Mouse (Mus musculus): ENCODE measurements at regions not wholly inside any gene's neighbourhood (a gene's known extent, or its start where the extent isn't known, plus 50 kb on each side); places are given as distances from the start of the nearest gene placed in this dataset.
A peak's percentile ranks its signal among the peaks of the same experiment; 100 is the strongest.

GRCm38 (mm10) chr15:10887990-10888389 is 64.1 kb upstream of the C1qtnf3 start:
- Histone ChIP-seq H3K9me3 (0 out of 2 replicates have a peak, but pooled peaks cover 5% of the 10 kb centered on the region), H3K27me3 (no peaks in the 10 kb centered on the region), H3K9ac (no peak overlapping the region), H3K36me3 (no peaks in the 10 kb centered on the region), H3K4me2 (replicated peaks) (no peak overlapping the region), H3K4me3 (no peak overlapping the region), H3K4me1 (peaks cover 6% of the 10 kb centered on the region; the same call in 1 of the 2 replicates), H3K27ac (no peak overlapping the region)
- no peak for ATAC-seq (ENCODE audit: insufficient number of reproducible peaks, insufficient read depth, low FRiP score, low TSS enrichment)
- WGBS, result 88% methylated on average over 6 of the region's 6 CpGs

- Histone ChIP-seq H3K9ac (no peak overlapping the region), H3K27ac (peak overlapping the region; percentile 70), H3K27me3 (no peaks in the 10 kb centered on the region), H3K4me3 (no peak overlapping the region), H3K36me3 (no peaks in the 10 kb centered on the region), H3K4me2 (replicated peaks) (no peak overlapping the region), H3K4me1 (peaks cover 6% of the 10 kb centered on the region; the same call in 1 of the 2 replicates), H3K9me3 (no peaks in the 10 kb centered on the region)
- ATAC-seq (ENCODE audit: insufficient number of reproducible peaks, insufficient read depth, low FRiP score, low TSS enrichment), result no peak
- WGBS, result 49% methylated on average over 8 of the region's 8 CpGs
Measured at GRCm38 (mm10) chr15:10890220-10890921, 61.8 kb upstream of the C1qtnf3 start.

DNA sequence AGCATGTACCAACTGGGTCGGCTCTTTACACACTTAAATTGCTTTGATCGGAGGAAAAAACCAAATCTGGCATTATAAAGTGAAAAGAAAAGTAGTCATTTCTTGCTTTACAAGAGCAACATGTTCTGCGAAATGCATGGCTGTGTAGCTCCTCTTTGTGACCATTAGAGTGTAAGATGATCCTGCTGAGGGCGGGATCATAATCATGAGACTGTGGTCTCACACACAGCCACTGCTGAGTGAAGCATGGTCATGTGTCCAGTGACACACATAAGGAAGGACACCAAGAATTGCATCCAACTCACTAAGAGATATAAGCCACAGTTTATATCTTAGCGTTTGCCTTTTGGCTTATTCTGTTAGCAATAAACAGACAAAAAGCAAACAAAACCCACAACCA is 53.8 kb upstream of the C1qtnf3 start:
- Histone ChIP-seq H3K27ac (no peak overlapping the region), H3K4me1 (peaks cover 14% of the 10 kb centered on the region), H3K27me3 (no peaks in the 10 kb centered on the region), H3K36me3 (no peaks in the 10 kb centered on the region), H3K4me2 (replicated peaks) (no peak overlapping the region), H3K9ac (no peak overlapping the region), H3K9me3 (no peaks in the 10 kb centered on the region), H3K4me3 (no peak overlapping the region)
- 68% methylated on average over 5 of the region's 5 CpGs for WGBS
- ATAC-seq (ENCODE audit: insufficient number of reproducible peaks, insufficient read depth, low FRiP score, low TSS enrichment), result no peak

- H3K4me2 ChIP-seq (replicated peaks), result no peak overlapping the region
- H3K9ac ChIP-seq, result no peak overlapping the region
- WGBS, result 69% methylated on average over 4 of the region's 4 CpGs
- H3K27ac ChIP-seq, result no peak overlapping the region
- H3K36me3 ChIP-seq, result no peaks in the 10 kb centered on the region
- no peaks in the 10 kb centered on the region for H3K9me3 ChIP-seq
- ATAC-seq (ENCODE audit: insufficient number of reproducible peaks, insufficient read depth, low FRiP score, low TSS enrichment), result no peak
- H3K27me3 ChIP-seq, result no peaks in the 10 kb centered on the region
- peaks cover 14% of the 10 kb centered on the region for H3K4me1 ChIP-seq
- H3K4me3 ChIP-seq, result no peak overlapping the region
Measured at GRCm38 (mm10) chr15:10898715-10899486, 53.2 kb upstream of the C1qtnf3 start.

DNA sequence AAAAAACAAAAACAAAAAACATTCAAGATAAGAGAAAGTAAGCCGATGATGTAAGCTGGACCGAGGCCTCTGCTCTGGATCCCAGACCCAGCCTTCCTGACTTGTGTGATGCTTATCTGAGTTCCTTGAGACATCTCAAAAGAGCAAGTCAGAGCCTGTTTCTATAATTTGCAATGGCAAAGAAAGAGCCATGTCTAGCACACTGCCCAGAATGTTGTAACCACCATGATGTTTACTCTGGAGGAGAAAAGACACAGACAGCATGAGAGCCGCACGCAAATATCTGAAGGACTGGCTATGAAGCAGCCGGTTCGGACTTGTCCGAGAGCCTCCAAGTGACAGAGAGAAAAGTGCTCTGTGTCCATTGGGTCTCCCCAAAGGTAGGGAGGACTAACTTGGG is 52.2 kb upstream of the C1qtnf3 start:
- H3K27me3 ChIP-seq, result no peaks in the 10 kb centered on the region
- ATAC-seq (ENCODE audit: insufficient number of reproducible peaks, insufficient read depth, low FRiP score, low TSS enrichment), result no peak
- H3K36me3 ChIP-seq, result no peaks in the 10 kb centered on the region
- no peaks in the 10 kb centered on the region for H3K9me3 ChIP-seq
- H3K27ac ChIP-seq, result no peak overlapping the region
- no peak overlapping the region for H3K4me2 ChIP-seq (replicated peaks)
- peaks cover 14% of the 10 kb centered on the region for H3K4me1 ChIP-seq
- no peak overlapping the region for H3K4me3 ChIP-seq
- 86% methylated on average over 7 of the region's 7 CpGs for WGBS
- no peak overlapping the region for H3K9ac ChIP-seq

DNA sequence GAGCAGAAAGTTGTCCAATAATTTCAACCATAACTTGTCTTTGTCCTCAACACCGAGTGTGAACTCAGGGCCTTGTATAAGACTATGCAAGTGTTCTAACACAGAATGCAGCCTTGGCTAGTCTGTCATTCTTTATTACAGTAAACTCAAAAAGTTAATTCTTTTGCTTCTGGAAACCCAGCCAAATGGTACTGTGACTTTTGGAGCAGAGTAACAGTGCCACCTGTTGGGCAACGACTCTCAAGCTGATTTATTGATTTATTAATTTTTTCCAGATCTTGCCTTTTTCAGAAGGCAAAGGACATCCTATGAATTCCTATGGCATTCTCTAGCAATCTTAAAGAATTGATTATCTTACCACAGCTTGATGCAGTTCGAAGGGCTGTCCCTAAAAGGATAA is 51.1 kb upstream of the C1qtnf3 start:
- H3K9me3 ChIP-seq, result no peaks in the 10 kb centered on the region
- H3K36me3 ChIP-seq, result no peaks in the 10 kb centered on the region
- H3K9ac ChIP-seq, result no peak overlapping the region
- H3K4me2 ChIP-seq (replicated peaks), result no peak overlapping the region
- WGBS, result 42% methylated on average over 3 of the region's 3 CpGs
- no peaks in the 10 kb centered on the region for H3K27me3 ChIP-seq
- H3K4me1 ChIP-seq, result peaks cover 14% of the 10 kb centered on the region
- H3K4me3 ChIP-seq, result no peak overlapping the region
- no peak for ATAC-seq (ENCODE audit: insufficient number of reproducible peaks, insufficient read depth, low FRiP score, low TSS enrichment)
- H3K27ac ChIP-seq, result no peak overlapping the region

GRCm38 (mm10) chr15:10901745-10902262 is 50.3 kb upstream of the C1qtnf3 start:
- no peaks in the 10 kb centered on the region for H3K36me3 ChIP-seq
- H3K27ac ChIP-seq, result no peak overlapping the region
- no peak overlapping the region for H3K4me2 ChIP-seq (replicated peaks)
- H3K9ac ChIP-seq, result no peak overlapping the region
- no peak for ATAC-seq (ENCODE audit: insufficient number of reproducible peaks, insufficient read depth, low FRiP score, low TSS enrichment)
- H3K4me1 ChIP-seq, result peaks cover 14% of the 10 kb centered on the region
- no peaks in the 10 kb centered on the region for H3K9me3 ChIP-seq
- H3K27me3 ChIP-seq, result no peaks in the 10 kb centered on the region
- no peak overlapping the region for H3K4me3 ChIP-seq
- WGBS, result 45% methylated on average over 1 of the region's 1 CpGs
